Mouse (Mus musculus): Measurements from ENCODE around the gene Dnajb1.

Dnajb1 gene

GRCm38 (mm10) chr8:83656043-83656442, 48.0 kb downstream of the Dnajb1 start:
- no peak for DNase-seq (ENCODE audit: low spot score in 2 of 2)

GRCm38 (mm10) chr8:83656484-83657246, 48.7 kb downstream of the Dnajb1 start:
- DNase-seq (ENCODE audit: low spot score in 2 of 2): no peak

- DNase-seq (ENCODE audit: low spot score in 2 of 2): no peak
Measured at GRCm38 (mm10) chr8:83660545-83660944, 52.6 kb downstream of the Dnajb1 start.

GRCm38 (mm10) chr8:83660995-83661680, 53.1 kb downstream of the Dnajb1 start:
- no peak for DNase-seq (ENCODE audit: low spot score in 2 of 2)

All from cerebellum, postnatal 4 days (tissue).